Mouse (Mus musculus) ES-Bruce4 (cell line): ENCODE measurements at regions not wholly inside any gene's neighbourhood (a gene's known extent, or its start where the extent isn't known, plus 50 kb on each side); places are given as distances from the start of the nearest gene placed in this dataset.

ENCODE experiments used
- CTCF ChIP-seq: IDR thresholded peaks from one replicate; pipeline ENCODE4 v1.8.1; 2011; ENCODE audit warnings: low read depth, low read length
- POLR2A ChIP-seq: IDR thresholded peaks from one replicate; pipeline ENCODE4 v1.8.1; 2011; ENCODE audit warnings: low read length; ENCODE audit not compliant: insufficient read depth

GRCm38 (mm10) chr5:111638306-111638705 lies 95.4 kb upstream of the Gm26897 start:
- TF ChIP-seq CTCF: no peak
- TF ChIP-seq POLR2A: no peak
